Mouse (Mus musculus) gastrocnemius, postnatal 25 days (tissue): ENCODE results near the gene Rsbn1. TPM values are rescaled to one million over a fixed set of nuclear protein-coding genes. Genes with fewer than 3 reads are reported as not detected.

Source experiments
- DNase-seq: peaks from one replicate; pipeline ENCODE4 v3.0.0; 2022
- long read RNA-seq, 2 experiments: library from polyadenylated mRNA; stranded (forward); transcript quantifications; one replicate each; pipeline ENCODE4 v2.0.0; 2021
- total RNA-seq, 2 experiments: library from RNA; stranded (reverse); gene quantifications; 1 replicate in 1 of 2; 2 replicates in 1 of 2; pipeline ENCODE4 v1.2.3; 2021

The Rsbn1 gene
- total RNA-seq, result 1 to 10 TPM; 5.3 to 5.4 TPM
- long read RNA-seq, experiment 1, partial matches to known transcripts, result 1 of 2 reads
- long read RNA-seq, experiment 1, other reads (novel, unspliced or antisense), result 1 of 2 reads
- long read RNA-seq, experiment 2, full-length matches to known transcripts, result 1 of 2 reads
- long read RNA-seq, experiment 2, partial matches to known transcripts, result 0 of 2 reads
- long read RNA-seq, experiment 2, other reads (novel, unspliced or antisense), result 1 of 2 reads

- peak; percentile 98 for DNase-seq
Measured at GRCm38 (mm10) chr3:103914010-103914669, at the start of gene Rsbn1. Gene Rsbn1, plus strand, starts transcription at chr3:103914120.

- DNase-seq, result no peak
Measured at GRCm38 (mm10) chr3:103864200-103864599, 49.7 kb upstream of the Rsbn1 start.

GRCm38 (mm10) chr3:103867424-103867971, 46.4 kb upstream of the Rsbn1 start:
- no peak for DNase-seq

GRCm38 (mm10) chr3:103868008-103868407, 45.9 kb upstream of the Rsbn1 start:
- no peak for DNase-seq

GRCm38 (mm10) chr3:103872663-103873098, 41.2 kb upstream of the Rsbn1 start:
- DNase-seq, result no peak

- no peak for DNase-seq
Measured at GRCm38 (mm10) chr3:103874329-103874728, 39.6 kb upstream of the Rsbn1 start.

- DNase-seq, result no peak
Measured at GRCm38 (mm10) chr3:103885946-103886345, 28.0 kb upstream of the Rsbn1 start.

- no peak for DNase-seq
Measured at GRCm38 (mm10) chr3:103887581-103887980, 26.3 kb upstream of the Rsbn1 start.

- no peak for DNase-seq
Measured at GRCm38 (mm10) chr3:103893374-103893773, 20.5 kb upstream of the Rsbn1 start.

- no peak for DNase-seq
Measured at GRCm38 (mm10) chr3:103904705-103905104, 9.2 kb upstream of the Rsbn1 start.

- DNase-seq, result no peak
Measured at GRCm38 (mm10) chr3:103907335-103908030, 6.4 kb upstream of the Rsbn1 start.

- no peak for DNase-seq
Measured at GRCm38 (mm10) chr3:103908781-103909180, 5.1 kb upstream of the Rsbn1 start.

- no peak for DNase-seq
Measured at GRCm38 (mm10) chr3:103913451-103913961, 414 bp upstream of the Rsbn1 start.

GRCm38 (mm10) chr3:103914732-103915508, 1.0 kb downstream of the Rsbn1 start:
- DNase-seq, result peak; percentile 60

GRCm38 (mm10) chr3:103915509-103915896, 1.6 kb downstream of the Rsbn1 start:
- no peak for DNase-seq

GRCm38 (mm10) chr3:103916205-103916838, 2.4 kb downstream of the Rsbn1 start:
- no peak for DNase-seq

- no peak for DNase-seq
Measured at GRCm38 (mm10) chr3:103916839-103917237, 2.9 kb downstream of the Rsbn1 start.

GRCm38 (mm10) chr3:103920094-103920493, 6.2 kb downstream of the Rsbn1 start:
- no peak for DNase-seq

- no peak for DNase-seq
Measured at GRCm38 (mm10) chr3:103925302-103925701, 11.4 kb downstream of the Rsbn1 start.

- DNase-seq, result no peak
Measured at GRCm38 (mm10) chr3:103927511-103927910, 13.6 kb downstream of the Rsbn1 start.

GRCm38 (mm10) chr3:103944794-103945562, 31.1 kb downstream of the Rsbn1 start:
- no peak for DNase-seq
